Mouse (Mus musculus) forebrain, embryonic 16.5 days (tissue): ENCODE data around the gene Adgrf5. TPM values are rescaled to one million over a fixed set of nuclear protein-coding genes. Genes with fewer than 3 reads are reported as not detected.

Source experiments
- ATAC-seq: fragments of 200-750 bp; cut with Nextera tagmentation; 2 replicates; pipeline ENCODE4 v1.8.0; 2017; ENCODE audit warnings: mild to moderate bottlenecking, moderate library complexity
- H3K27ac ChIP-seq: fragments of 300-500 bp; sonication (generic); 2 replicates; pipeline ENCODE4 v1.5.1; 2014; ENCODE audit warnings: low read length, control low read depth
- H3K27me3 ChIP-seq: fragments of 300-500 bp; sonication (generic); replicated peaks from 2 replicates; pipeline ENCODE4 v1.6.1; 2014; ENCODE audit warnings: low read length; ENCODE audit not compliant: control insufficient read depth, insufficient read depth
- H3K36me3 ChIP-seq: fragments of 300-500 bp; sonication (generic); 2 replicates; pipeline ENCODE4 v1.6.1; 2014; ENCODE audit not compliant: control insufficient read depth, insufficient read depth
- H3K4me1 ChIP-seq: fragments of 300-500 bp; sonication (generic); replicated peaks from 2 replicates; pipeline ENCODE4 v1.6.1; 2014; ENCODE audit warnings: low read length; ENCODE audit not compliant: control insufficient read depth, insufficient read depth
- H3K4me2 ChIP-seq: fragments of 300-500 bp; sonication (generic); 2 replicates; pipeline ENCODE4 v1.6.1; 2014; ENCODE audit warnings: mild to moderate bottlenecking, low read length, control low read depth
- H3K4me3 ChIP-seq: fragments of 300-500 bp; sonication (generic); replicated peaks from 2 replicates; pipeline ENCODE4 v1.5.1; 2014; ENCODE audit warnings: mild to moderate bottlenecking, low read length, control low read depth
- H3K9ac ChIP-seq: fragments of 300-500 bp; sonication (generic); replicated peaks from 2 replicates; pipeline ENCODE4 v1.6.1; 2014; ENCODE audit warnings: low read depth, low read length, control low read depth
- H3K9me3 ChIP-seq: fragments of 300-500 bp; sonication (generic); 2 replicates; pipeline ENCODE4 v1.6.1; 2016; ENCODE audit warnings: low read length; ENCODE audit not compliant: control insufficient read depth
- WGBS: fragments of 180-500 bp; shearing (Covaris S2); extraction: QIAGEN DNeasy Blood & Tissue Kit; methylation state at CpG from one replicate; pipeline ENCODE4 v1.1.7; 2014; 5-methylcytosine and 5-hydroxymethylcytosine counted together
- polyA plus RNA-seq: library from polyadenylated mRNA; unstranded; fragments of >200 nt; fragmentation: Nextera tagmentation; extraction: Ambion mirVana; gene quantifications from 2 replicates; pipeline ENCODE4 v1.2.1, GENCODE M21; 2015

Gene Adgrf5
- polyA plus RNA-seq, 1 experiment from 2014 or later, result 8.4 TPM

DNA sequence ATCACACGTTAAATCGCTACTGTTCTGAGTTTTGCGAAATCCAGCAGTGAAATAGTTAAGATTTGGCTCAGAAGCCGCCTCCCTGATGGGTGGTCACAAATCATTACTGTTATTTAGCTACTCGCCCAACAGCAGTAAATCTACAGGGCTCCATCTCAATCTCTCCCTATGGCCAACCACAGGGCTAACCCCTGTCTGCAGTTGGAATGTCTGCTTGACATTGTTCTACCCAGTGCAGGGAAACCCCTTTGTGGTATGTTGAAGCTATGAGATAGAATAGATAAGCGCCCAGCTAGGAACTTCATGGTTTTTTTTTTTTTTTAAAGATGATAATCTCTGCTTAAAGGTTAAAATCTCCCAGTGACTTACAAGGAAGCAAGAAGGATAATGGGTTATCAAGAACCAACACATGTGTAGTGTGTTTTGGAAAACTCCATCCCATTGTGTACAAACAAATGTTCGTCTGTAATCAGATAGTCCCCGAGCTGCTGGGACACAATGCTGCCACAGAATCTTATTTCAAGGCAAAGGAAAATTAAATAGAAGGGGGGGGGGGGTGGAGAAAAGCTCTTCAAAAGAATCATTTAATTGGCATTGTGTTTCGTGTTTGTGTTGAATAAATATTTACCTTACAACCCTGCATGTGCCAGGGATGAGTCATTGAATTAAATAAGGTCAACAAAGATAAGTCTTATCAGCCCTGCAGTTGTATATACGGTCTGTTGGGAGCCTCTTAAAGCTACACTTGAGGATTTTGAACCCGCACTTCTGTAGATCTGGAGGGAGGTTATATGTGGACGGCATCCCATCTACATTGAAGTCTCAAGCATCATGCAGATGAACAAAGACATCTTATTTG is 35.4 kb downstream of the Adgrf5 start:
- no peaks in the 10 kb centered on the region for H3K9me3 ChIP-seq
- H3K4me1 ChIP-seq, result no peaks in the 10 kb centered on the region
- ATAC-seq, result no peak
- WGBS, result 83% methylated on average over 12 of the region's 12 CpGs
- no peak overlapping the region for H3K9ac ChIP-seq
- no peak overlapping the region for H3K4me2 ChIP-seq
- no peaks in the 10 kb centered on the region for H3K36me3 ChIP-seq
- no peak overlapping the region for H3K4me3 ChIP-seq
- no peaks in the 10 kb centered on the region for H3K27me3 ChIP-seq
- H3K27ac ChIP-seq, result no peak overlapping the region

DNA sequence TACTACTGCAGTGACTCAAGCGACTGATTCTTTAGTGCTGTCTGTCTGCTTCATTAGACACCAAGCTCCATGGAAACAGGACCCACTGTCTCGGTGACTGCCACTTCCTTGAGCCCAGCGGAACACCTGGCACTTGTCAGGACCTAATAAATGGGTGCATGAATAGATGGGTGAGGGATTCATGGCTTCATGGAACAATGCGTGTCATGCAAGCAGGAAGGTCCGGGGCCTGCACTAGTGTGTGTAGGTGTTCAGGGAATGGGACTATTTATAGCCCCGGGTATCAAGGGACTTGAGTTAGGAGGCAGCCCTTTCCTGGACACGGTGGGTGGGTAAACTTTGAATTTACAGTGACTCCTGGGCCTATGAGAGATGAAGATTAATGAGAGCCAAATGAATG is 38.4 kb downstream of the Adgrf5 start:
- Histone ChIP-seq H3K36me3 (no peaks in the 10 kb centered on the region), H3K4me2 (no peak overlapping the region), H3K27ac (no peak overlapping the region), H3K4me1 (no peaks in the 10 kb centered on the region), H3K9ac (no peak overlapping the region), H3K27me3 (no peaks in the 10 kb centered on the region), H3K4me3 (no peak overlapping the region), H3K9me3 (no peaks in the 10 kb centered on the region)
- WGBS, result 61% methylated on average over 7 of the region's 7 CpGs
- no peak for ATAC-seq

DNA sequence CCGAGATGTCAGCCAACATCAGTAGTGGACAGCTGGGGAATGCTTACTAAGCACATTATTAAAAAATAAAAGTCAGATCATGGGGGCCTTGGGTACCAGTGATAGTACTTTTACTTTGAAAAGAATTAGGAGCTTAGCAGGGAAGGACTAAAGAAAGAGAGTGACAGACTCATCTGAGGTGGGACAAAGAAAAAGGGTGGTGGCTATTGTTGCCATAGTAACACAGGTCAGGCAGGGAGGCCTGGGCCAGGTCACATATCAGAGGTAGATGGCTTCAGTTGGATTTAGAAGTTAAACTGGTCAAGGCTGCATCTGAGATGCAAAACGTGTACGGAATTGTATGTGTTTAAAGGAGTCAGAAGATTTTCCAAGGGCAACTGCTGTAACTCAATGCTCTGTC is 38.9 kb downstream of the Adgrf5 start:
- Histone ChIP-seq H3K27ac (no peak overlapping the region), H3K4me2 (no peak overlapping the region), H3K4me3 (no peak overlapping the region), H3K4me1 (no peaks in the 10 kb centered on the region), H3K9me3 (no peaks in the 10 kb centered on the region), H3K27me3 (no peaks in the 10 kb centered on the region), H3K9ac (no peak overlapping the region), H3K36me3 (no peaks in the 10 kb centered on the region)
- WGBS, result 55% methylated on average over 3 of the region's 3 CpGs
- no peak for ATAC-seq

DNA sequence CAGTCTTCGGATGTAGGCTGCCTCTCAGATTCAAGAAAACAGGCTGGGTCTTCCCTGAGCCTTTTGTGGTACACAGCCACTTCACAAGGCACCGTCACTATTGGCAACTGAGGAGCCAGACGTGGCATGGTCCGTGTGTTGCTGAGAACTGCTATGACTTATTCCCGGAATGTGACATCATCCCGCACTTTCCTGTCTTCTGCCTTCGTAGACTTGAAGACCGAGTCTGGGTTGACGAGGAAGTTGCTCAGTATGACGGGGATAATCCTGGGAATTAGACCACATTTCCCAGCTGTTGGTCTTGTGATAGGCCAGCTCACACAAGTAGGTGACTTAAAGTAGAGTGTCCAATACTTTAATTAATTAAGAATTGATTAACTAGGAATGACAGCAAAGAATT is 40.2 kb downstream of the Adgrf5 start:
- no peak overlapping the region for H3K4me3 ChIP-seq
- no peaks in the 10 kb centered on the region for H3K27me3 ChIP-seq
- H3K4me1 ChIP-seq, result no peaks in the 10 kb centered on the region
- WGBS, result 52% methylated on average over 10 of the region's 10 CpGs
- H3K4me2 ChIP-seq, result no peak overlapping the region
- H3K36me3 ChIP-seq, result no peaks in the 10 kb centered on the region
- H3K9me3 ChIP-seq, result no peaks in the 10 kb centered on the region
- H3K27ac ChIP-seq, result no peak overlapping the region
- no peak for ATAC-seq
- no peak overlapping the region for H3K9ac ChIP-seq

DNA sequence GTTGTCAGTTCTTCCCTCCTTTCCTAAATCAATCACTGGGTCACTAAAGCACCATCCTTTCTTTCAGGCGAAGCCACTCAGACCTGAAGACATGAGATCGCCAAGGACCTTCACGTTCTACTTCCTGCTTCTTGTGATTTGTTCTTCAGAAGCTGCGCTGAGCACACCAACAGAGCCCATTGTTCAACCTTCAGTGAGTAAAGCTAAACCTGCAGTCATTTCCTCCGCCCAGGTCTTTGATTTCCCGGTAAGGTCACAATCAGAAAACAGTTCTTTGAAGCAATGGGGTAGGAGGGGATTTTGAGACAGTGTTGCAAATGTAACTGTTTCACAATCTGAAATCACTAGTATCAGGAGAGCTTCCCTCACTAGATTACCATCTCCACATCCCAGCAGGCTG is 43.6 kb downstream of the Adgrf5 start:
- no peaks in the 10 kb centered on the region for H3K9me3 ChIP-seq
- H3K4me3 ChIP-seq, result no peak overlapping the region
- H3K27ac ChIP-seq, result no peak overlapping the region
- no peaks in the 10 kb centered on the region for H3K27me3 ChIP-seq
- 54% methylated on average over 6 of the region's 6 CpGs for WGBS
- no peak for ATAC-seq
- no peaks in the 10 kb centered on the region for H3K36me3 ChIP-seq
- no peaks in the 10 kb centered on the region for H3K4me1 ChIP-seq
- H3K9ac ChIP-seq, result no peak overlapping the region
- H3K4me2 ChIP-seq, result no peak overlapping the region

DNA sequence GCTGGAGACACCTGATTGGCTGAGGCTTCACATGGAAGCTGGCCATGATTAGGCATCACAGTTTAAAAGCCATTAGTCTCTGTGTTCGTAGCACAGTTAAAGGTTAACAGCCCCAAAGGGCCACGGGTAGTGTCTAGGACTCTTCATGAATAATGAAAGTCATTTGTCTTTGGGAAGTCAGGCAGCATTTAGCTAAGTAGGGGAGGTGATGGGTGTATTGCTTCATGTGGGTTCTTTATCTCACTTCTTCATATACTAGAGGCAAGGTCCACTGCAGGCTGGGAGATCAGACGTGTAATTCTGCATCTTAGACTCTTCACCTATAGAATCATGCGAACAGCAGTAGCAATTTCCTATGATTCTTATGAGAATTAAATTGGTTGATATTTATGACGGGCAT is 44.2 kb downstream of the Adgrf5 start:
- WGBS, result 86% methylated on average over 5 of the region's 5 CpGs
- Histone ChIP-seq H3K4me2 (no peak overlapping the region), H3K36me3 (no peaks in the 10 kb centered on the region), H3K4me1 (no peaks in the 10 kb centered on the region), H3K4me3 (no peak overlapping the region), H3K27ac (no peak overlapping the region), H3K27me3 (no peaks in the 10 kb centered on the region), H3K9ac (no peak overlapping the region), H3K9me3 (no peaks in the 10 kb centered on the region)
- ATAC-seq, result no peak

DNA sequence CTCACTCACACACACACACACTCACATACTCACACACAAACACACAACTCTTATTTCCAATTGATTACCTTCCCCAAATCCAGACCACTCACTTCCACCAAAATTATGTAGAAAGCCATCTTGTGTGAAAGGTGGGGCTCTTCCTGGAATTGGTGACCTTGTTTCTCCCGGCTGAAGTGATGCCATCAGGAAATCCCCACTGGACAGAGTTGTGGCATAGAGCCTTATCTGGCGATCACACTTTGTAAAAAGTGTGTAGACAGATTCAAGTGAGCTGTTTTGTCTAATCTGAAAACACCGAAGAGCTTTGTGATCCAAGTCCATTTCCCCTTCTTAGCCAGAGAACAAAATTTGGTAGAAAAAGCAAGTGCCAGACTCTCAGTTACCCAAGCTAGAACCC is 46.1 kb downstream of the Adgrf5 start:
- Histone ChIP-seq H3K4me3 (no peak overlapping the region), H3K9me3 (no peaks in the 10 kb centered on the region), H3K4me2 (no peak overlapping the region), H3K36me3 (no peaks in the 10 kb centered on the region), H3K27ac (no peak overlapping the region), H3K4me1 (no peaks in the 10 kb centered on the region), H3K9ac (no peak overlapping the region), H3K27me3 (no peaks in the 10 kb centered on the region)
- no peak for ATAC-seq
- WGBS, result 93% methylated on average over 3 of the region's 3 CpGs

DNA sequence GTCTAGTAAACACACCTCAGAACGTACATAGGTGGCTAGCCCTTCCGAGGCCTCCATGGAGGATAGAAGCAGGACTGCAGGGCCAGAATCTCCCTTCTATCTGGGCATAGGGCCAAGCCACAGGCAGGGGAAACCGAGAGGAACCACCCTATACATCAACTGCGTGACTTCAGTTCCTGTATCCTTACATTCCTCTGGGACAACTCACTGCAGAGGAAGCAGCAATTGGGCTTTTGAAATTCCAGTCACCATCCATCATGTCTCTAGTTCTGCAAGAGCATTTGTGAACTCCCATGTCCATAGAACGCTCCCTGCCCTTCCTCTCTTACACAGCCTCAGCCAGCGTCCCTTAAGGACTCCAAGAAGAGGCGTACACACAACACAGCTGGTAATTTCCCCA is 47.3 kb downstream of the Adgrf5 start:
- Histone ChIP-seq H3K27me3 (no peaks in the 10 kb centered on the region), H3K9me3 (no peaks in the 10 kb centered on the region), H3K36me3 (no peaks in the 10 kb centered on the region), H3K9ac (no peak overlapping the region), H3K4me2 (no peak overlapping the region), H3K4me1 (no peaks in the 10 kb centered on the region), H3K27ac (no peak overlapping the region), H3K4me3 (no peak overlapping the region)
- 87% methylated on average over 7 of the region's 7 CpGs for WGBS
- ATAC-seq, result no peak

DNA sequence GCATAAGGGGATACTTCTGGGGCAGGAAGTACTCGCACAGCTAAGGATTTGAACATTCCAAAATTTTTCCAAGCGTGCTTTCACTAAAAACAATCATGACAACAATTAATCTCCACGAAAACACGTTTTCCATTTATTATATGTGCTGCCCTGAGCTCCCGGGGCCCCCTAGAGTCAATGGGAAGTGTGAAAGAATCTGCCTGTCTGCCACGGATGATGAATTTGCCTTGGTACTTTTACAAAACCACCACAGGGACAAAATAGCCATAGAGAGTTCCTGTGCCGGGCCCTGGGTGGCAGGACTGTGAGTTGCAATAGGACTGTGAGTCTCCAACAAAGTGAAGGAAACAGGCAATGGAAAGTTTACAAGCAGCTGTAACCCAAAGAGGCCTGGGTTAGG is 52.9 kb downstream of the Adgrf5 start:
- ATAC-seq, result no peak
- Histone ChIP-seq H3K4me2 (no peak overlapping the region), H3K27ac (no peak overlapping the region), H3K4me3 (no peak overlapping the region), H3K4me1 (no peaks in the 10 kb centered on the region), H3K36me3 (no peaks in the 10 kb centered on the region), H3K9me3 (no peaks in the 10 kb centered on the region), H3K27me3 (no peaks in the 10 kb centered on the region), H3K9ac (no peak overlapping the region)
- 85% methylated on average over 7 of the region's 7 CpGs for WGBS

DNA sequence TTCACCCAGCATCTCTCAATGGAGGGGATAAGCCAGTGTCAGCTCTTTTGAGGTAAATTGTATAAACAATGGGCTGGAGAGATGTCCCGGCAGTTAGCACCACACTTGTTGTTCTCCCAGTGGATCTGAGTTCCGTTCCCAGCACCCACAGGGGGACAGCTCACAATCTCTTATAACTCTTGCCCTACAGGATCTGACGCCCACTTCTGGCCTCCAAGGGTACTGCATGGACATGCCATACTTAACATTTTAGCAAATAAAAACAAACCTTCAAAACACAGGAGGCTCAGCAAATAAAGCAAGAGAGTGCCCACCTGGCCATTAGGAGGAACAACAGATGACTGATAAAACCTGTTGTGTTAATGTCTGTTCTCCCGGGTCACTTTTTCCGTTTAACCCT is 59.0 kb downstream of the Adgrf5 start:
- no peak for ATAC-seq
- 91% methylated on average over 5 of the region's 5 CpGs for WGBS
- H3K4me3 ChIP-seq, result no peak overlapping the region
- no peaks in the 10 kb centered on the region for H3K27me3 ChIP-seq
- no peaks in the 10 kb centered on the region for H3K9me3 ChIP-seq
- no peak overlapping the region for H3K9ac ChIP-seq
- H3K4me1 ChIP-seq, result no peaks in the 10 kb centered on the region
- no peaks in the 10 kb centered on the region for H3K36me3 ChIP-seq
- H3K4me2 ChIP-seq, result no peak overlapping the region
- H3K27ac ChIP-seq, result no peak overlapping the region
